Mouse (Mus musculus) heart, adult 9 months (tissue): ENCODE data around the gene Pde11a.

Source experiments
- DNase-seq, 2 experiments: peaks; one replicate each; pipeline ENCODE4 v3.0.0; 2022; ENCODE audit warnings: low spot score in 2 of 2

Gene Pde11a

DNA sequence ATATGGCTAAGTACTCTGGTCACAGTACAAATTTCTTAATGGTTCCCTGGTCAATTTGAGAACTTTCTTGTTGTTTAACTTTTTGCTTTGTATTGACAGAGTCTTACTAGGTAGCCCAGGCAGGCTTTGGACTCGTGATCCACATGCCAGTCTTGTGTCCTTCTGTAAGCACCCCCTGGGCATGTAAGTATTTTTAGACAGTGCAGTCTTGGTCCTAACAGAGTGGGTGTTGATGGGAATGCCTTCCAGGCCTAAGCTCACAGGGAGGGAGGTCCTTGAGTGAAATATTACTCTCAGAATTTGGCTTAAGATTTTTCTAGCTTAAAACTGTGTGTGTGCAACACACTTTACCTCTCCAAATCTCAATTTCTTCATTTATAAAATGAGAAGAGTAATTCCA, 153.4 kb downstream of the Pde11a start:
- peak; percentile 21 to 40 for DNase-seq

GRCm38 (mm10) chr2:76162822-76163221, 175.8 kb downstream of the Pde11a start:
- no peak for DNase-seq

DNA sequence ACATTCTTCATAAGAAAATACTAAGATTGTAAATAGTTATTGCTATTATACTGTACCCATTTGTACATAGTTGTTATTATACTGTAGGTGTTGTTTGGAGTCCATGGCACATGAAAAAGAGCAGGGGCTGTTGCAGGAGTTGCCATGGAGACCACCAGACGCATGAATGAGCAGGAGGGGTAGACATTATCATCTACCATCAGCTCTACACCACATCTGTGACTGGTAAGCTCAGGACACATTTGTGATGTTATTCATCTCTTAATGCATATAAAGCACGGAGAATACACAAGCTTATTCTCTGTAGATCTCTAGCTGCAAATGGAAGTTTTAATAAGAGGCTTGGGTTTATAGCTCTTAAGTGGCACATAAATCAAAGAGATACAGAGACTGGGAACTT, 179.6 kb downstream of the Pde11a start:
- no peak for DNase-seq

DNA sequence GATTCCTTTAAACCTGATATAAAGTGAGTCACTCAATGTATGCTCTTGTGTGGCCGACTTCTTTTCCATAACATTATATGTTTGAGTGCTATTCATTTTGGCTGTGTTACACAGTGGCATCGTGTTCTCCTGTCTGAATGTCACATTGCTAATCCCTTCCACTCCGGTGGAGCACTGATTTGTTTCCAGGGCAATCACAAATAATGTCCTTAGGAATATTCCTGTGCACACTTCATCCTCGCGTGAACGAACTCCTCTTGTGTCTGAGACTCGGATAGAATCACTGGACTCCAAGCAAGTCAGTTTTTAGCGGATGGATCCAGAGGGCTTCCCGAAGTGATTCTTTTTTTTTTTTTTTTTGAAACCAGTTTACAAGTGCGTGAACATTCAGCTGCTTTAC, 197.4 kb downstream of the Pde11a start:
- DNase-seq = no peak

- DNase-seq = no peak
Measured at GRCm38 (mm10) chr2:76132983-76133382, 205.6 kb downstream of the Pde11a start.

GRCm38 (mm10) chr2:76129933-76130627, 208.5 kb downstream of the Pde11a start:
- no peak for DNase-seq

DNA sequence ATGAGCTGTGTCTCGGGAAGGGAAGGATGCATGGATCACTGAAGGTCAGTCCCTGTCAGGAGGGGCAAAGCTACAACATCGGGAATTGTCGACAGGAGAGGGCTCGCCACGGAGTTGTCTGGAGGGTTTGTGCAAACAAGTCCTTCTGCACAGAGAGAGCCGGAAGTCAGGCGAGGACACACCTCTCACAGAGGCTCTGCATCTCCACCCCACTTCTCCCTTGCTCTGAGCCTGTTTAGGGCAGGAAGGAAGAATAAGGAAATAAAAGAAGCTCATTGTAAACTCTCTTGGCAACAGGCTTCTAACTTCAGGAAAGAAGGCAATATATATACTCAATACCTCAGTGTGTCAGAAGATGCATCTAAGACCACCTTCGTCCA, 209.5 kb downstream of the Pde11a start:
- DNase-seq = no peak

GRCm38 (mm10) chr2:76128105-76129057, 210.2 kb downstream of the Pde11a start:
- DNase-seq = no peak

DNA sequence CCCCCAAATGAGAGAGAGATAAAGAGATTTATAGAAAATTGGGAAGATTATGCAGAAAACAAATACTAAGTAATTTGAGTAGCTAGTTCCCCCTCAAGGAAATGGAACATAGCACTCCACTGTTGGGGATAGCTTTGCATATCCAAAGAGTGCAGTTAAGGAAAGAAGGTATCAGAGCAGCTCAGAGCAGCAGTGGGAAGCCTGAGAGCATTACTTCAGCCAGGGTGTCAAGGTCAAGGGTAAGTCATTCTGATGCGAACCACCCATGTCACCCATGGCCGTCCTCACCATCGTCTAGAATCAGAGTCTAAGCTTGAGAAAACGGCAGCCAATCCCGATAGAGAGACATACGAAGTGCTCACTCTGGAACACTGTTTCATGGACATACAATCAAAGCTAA, 211.9 kb downstream of the Pde11a start:
- no peak for DNase-seq

DNA sequence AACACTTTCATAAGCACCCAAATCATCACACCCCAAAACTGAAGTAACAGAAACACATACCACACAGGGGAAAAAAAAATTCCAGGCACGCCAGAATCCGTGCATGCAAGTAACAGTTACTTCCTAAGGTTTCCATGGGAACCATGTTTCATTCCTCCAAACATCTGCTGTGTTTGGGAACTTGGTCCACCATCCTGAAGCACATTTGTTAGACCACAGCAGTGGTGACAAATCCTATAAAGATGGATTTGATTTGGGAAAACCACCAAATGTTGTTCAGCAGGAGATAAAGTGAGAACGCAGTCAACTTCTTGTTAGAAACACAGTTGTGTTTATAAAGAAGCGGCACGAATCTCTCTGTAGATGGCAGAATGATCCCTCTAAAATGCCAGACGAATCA, 213.8 kb downstream of the Pde11a start:
- DNase-seq = no peak

DNA sequence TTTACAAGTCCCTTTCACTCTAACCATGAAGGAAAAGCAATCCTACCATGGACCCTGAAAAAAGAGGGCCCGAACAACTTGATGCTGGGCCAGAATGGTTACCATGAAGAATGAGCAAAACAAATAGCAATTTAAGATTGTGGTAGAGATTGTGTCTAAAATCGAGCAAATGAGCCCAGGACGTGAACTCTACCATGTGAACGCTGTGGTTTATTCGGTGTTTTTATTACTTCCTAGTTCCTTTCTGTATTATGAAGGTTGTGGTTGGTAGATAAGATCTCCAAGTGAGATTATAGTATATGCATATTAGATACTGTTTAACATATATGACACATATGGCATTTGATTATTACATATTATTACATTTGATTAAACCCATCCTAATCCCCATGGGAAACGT, 216.4 kb downstream of the Pde11a start:
- DNase-seq = no peak

DNA sequence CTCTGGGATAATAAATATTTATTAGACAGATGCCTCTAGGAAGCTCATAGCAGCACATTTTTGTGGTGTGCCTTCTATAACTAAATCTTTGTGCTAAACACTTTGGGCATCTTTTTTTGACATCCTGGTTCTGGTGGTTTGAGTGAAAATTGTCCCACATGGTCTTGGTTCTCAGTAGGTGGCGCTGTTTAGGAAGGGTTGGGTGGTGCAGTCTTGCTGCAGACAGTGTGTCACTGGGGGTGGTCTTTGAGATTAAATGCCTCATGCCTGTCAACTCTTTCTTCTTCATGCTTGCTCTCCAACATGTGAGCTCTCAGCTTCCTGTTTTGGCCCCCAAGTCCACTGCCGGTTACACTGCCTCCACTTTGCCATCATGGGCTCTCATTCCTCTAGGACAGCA, 218.7 kb downstream of the Pde11a start:
- DNase-seq = no peak

- no peak for DNase-seq
Measured at GRCm38 (mm10) chr2:76118491-76118890, 220.1 kb downstream of the Pde11a start.

DNA sequence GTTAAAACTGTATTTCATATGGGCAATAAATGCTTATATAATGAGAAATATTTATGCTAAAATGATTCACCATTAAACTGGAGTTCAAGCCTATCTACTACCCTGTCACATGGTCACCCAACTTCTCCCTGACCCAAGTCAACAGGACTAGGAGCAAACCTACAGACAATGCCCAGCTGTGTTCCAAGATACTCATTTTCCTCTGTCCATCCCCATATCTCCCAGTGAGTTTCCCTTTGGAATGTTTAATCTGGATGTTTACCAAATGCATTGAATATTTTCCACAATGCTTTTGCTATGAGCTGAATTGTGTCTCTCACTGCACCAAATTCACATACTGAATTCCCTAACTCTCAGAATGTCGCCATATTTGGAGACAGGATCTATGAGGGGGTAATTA, 221.4 kb downstream of the Pde11a start:
- no peak for DNase-seq

DNA sequence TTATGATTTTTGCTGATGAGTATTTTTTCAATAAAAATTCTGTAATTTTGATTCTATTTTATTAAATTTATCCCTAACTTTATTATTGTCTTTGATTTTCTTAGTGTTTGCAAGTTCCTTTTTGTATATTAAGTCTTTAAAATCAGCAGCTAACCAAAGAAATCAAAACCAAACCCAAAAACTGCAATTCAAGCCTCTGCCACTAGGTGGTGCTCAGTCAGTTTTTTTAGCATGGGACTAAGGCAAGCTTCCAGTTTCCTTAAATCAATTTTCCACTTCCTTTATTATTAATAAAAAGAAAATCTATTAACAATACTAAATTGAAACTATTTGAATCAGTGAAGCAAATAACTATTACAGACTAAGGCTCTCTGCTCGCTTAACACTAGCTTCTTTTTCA, 222.9 kb downstream of the Pde11a start:
- peak in 1 of 2 experiments; percentile 38 for DNase-seq

GRCm38 (mm10) chr2:76114734-76115133, 223.8 kb downstream of the Pde11a start:
- DNase-seq = peak in 1 of 2 experiments; percentile 3

DNA sequence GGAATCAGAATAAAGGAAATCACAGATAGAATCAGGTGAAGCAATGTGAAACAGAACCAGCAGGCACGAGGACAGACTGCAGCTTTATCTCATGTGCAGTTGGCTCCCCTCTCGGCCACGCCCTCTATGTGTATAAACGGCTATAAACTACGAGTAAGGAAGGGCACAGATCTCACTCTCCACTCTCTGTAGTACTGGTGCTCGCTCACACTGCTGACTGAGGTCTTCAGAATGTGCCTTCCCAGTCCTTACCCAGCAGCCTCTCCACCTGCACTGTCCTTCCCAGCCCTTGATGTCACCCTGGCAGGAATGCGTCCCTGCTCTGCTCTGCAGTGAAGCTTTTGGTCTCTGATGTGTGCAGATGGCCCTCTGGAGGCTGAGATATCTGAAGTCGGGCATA, 228.9 kb downstream of the Pde11a start:
- DNase-seq = no peak

DNA sequence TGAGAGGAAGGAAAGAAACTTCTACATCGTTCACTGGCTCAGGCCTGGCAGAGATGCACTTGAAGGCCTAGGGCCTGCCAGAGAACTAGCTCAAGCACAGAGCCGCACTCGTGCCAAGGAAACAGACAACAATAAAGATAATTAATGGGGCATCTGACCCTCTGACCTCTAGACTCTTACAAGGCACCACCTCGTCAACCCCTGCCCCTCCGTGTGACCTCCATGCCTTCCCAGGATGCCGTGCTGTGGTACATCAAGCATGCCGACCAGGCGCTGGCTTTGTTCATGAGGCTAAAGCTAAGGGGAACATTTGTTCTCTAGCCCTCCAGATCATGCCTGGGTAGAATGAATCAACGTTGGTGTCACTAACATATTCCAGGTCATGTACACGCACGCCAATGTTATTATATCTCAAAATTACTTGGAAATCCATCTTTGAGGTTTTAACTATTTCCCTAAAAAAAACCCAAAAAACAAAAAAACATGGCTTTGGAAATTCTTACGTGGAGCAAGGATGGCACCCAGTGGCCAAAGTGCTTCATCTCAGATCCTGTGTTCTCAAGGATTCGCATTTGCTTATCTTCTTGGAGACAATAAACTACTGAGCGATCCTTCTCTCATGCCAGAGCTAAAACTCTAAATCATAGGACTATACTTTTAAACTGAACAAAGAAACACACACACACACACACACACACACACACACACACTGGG, 236.5 kb downstream of the Pde11a start:
- no peak for DNase-seq

- DNase-seq = no peak
Measured at GRCm38 (mm10) chr2:76100597-76100996, 238.0 kb downstream of the Pde11a start.

DNA sequence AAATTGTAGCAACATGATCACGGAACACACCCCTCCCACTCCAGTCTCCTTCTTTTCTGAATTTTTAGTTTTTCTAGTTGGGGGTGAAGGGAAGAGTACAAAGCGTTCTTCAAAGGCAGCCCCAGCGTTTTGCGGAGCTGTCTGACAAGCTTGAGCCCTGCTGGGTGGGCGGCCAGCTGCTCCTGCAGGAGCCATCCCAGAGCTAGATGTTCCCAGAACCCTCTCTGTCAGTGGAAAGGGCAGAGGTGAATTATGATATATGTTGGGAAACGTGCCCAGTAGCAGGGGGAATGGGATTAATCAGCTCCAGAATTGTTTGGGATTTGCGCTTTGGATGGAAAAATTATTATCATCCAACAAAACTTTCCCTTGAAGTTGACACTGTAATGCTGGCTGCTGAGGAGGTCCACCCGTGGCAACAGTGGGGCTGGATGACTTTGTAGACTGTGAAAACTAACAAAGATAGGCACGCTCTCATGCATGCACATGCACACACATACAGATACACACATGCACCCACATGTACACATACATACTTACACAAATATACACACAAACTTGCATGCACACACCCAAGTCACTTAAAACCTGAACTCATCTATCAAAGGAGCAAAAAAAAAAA, 238.7 kb downstream of the Pde11a start:
- DNase-seq = no peak

DNA sequence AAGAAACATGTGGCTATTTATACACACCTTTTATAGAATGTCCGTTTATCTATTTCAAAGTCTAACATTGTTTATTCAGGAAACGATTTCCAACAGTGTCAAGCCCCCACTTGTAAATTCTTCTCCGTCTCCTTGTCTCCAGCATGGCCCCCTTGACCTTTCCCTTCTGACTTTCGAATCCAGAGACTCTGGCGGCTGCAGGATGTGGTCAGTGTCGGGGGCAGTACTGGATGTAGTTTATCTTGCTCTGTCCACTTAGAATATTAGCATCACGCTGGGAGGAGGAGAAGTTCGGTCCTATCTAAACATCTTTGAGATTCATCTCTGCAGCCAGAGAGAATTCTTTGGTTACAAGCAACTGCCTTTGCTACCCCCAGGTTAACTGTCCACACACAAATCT, 240.2 kb downstream of the Pde11a start:
- no peak for DNase-seq

DNA sequence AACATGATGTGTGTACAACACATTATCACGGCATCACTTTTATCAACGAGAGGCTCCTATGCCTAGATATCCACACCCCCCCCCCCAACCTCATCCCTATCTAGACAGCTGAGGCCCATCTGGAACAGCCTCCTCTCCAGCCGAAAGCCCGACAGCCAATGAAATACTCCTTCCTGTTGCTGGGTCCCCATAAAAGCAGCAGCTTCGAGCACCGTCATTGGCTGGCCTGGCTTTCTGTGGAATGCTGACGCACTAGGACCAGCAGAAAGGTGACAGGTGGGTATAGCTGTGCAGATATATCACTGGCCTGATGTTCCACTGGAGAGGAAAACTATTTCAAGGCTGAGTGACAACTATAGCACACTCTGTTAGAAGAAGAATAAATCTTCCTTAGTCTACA, 240.7 kb downstream of the Pde11a start:
- DNase-seq = no peak
